Mouse (Mus musculus): ENCODE measurements around the gene Actr8.

Gene Actr8

DNA sequence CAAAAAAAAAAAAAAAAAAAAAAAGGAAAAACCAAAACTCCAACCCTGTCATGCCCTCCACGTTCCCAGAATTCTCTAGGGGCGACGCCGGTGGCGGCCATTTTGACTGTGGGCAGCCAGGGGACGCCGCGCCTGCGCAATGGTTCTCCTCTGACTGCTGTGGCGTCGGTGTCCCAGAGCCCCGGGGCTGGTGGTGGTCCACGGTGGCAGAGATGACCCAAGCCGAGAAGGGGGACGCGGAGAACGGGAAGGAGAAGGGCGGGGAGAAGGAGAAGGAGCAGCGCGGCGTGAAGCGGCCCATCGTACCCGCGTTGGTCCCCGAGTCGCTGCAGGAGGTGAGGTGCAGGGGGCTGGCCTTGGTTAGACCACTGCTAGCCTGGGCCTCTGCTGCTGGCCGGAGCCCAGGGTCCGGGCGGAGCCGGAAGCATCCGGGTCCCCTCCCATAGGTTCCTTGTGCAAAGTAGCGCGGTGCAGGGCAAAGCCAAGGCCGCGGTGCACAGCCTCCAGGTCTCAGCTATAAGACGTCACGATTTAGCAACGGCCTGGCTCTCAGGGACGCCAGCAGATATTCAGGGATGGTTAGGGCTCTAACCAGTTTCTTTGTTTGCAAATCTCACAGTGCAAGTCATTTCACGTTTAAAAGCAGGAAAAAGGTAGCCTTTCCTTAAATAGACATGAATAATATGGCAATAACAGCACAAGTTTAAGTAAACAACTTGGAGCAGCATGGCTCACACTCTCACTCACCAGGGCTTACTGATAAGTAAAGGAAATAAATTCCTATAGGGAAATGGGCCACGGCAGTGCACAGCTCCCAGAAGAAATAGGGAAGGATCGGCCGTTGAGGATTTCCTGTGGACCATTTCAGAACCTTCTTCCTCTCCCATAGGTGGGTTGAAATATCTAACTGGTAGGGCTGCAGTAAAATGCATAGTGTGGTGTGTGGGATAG is at the start of gene Actr8:
Gene Actr8, plus strand, starts transcription at position 84 of the 951 bp plus-strand sequence.
- DNase-seq, result peak; percentile 96

- no peak for DNase-seq
These were observed 49.2 kb upstream of the Actr8 start for GRCm38 (mm10) chr14:29928966-29929365.

GRCm38 (mm10) chr14:29935516-29935915 is 42.6 kb upstream of the Actr8 start:
- DNase-seq, result no peak

DNA sequence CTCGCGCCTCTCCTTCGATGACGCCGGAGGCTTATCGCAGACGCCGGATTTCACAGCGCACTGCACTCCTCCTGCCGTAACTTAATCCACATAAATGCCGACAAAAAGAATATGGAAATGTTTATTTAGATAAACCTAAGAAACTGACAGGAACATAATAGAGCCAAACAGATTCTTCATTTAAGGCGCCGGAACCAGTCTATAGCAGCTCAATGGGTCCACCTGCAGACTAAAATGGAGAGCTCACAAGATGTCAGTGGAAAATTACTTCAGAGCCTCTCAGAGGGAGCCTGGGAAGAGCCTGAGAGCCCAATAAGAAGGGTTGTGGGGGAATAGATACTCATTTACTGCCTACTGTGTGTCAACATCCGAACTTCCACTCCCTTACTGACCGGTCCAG is 40.7 kb upstream of the Actr8 start:
- DNase-seq, result no peak

DNA sequence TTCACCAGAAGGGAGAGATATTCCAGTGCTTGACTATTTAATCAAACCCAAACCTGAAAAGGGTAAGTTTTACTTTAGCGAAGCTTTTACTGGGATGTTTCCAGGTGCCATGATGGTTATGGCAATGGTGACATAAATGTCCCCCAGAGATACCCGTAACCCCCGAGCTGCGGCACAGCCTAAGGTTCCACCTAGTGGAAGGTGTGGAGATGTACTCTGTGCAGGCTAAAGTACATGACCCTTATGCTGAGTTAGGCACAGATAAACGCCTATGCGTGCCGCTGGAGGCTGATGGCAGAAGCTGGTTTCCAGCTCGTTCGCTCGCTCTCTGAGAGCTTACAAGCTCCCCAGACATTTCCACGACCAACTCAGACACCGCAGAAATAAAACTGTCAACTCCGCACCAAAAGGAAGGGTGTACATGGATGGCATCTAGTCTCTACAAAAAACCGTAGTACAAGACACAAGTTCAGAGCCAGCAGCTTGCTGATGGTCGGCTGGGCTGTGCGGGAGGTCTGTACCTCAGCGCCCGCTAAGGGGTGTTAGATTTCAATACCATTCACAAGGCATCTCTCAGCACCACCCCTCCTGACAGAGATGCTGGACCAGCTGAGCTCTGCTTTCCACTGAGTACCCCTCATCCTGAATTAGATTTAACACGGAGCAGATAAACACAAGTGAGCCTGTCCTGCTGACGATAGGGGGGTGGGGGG is 38.4 kb upstream of the Actr8 start:
- no peak for DNase-seq

- no peak for DNase-seq
These were observed 37.8 kb upstream of the Actr8 start for GRCm38 (mm10) chr14:29940313-29940812.

DNA sequence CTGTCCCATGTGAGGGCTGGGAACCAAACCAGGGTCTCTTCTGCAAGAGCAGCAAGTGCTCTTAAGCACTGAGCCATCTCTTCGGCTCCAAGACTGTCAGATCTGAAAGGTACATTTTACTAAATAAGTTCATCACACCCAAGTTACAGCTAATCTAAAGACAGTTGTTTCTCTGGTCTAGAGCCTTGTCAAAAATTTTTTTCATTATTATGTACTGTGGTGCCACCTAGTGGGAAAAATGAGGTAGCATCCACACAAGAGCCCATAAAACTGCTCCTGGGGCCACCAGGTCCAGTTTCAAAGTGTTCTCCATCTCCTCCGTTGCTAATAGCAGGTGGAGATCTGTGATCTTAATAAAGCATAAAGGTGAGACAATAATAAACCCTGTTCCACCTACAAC is 37.3 kb upstream of the Actr8 start:
- peak; percentile 44 for DNase-seq

DNA sequence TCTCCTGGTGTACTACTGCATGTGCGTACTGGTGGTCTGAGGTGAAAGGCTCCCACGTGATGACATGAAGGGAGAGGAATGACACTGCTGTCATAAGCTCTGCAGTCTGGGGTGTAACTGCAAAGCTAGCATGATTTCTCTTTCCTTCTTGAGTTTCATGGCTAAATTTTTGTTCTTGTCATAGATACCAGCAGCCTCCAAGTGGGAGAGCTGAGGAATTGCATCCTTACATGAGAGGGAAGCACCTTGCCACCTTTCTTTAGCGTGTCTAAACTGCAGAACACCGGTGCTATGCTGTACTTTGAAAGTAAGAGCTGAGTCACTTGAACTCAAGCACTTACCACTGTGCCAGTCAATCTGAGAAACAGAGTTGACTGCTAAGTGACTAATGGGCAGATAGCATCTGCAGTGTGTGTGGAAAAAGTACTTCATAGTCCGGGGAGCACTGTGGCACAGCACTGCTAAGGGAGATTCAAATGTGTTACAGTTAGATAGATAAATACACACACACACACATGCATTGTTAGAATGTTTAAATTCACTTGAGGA is 31.3 kb upstream of the Actr8 start:
- DNase-seq, result no peak

DNA sequence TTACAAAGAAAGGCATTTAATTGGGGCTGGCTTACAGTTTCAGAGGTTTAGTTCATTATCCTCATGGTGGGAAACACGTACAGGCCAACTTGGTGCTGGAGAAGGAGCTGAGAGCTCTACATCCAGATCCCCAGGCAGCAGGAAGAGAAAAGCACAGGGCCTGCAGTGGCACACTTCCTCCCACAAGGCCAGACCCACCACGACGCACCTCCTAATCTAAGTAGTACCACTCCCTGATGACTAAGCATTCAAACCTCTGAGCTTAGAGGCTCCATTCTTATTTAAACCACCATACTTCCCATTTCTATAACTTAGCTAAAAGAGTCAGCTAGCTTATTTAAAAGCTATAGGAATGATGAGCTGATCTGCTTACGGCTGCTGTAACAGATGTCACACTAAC is 27.3 kb upstream of the Actr8 start:
- no peak for DNase-seq

- DNase-seq, result no peak
These were observed 20.7 kb upstream of the Actr8 start for GRCm38 (mm10) chr14:29957393-29957792.

DNA sequence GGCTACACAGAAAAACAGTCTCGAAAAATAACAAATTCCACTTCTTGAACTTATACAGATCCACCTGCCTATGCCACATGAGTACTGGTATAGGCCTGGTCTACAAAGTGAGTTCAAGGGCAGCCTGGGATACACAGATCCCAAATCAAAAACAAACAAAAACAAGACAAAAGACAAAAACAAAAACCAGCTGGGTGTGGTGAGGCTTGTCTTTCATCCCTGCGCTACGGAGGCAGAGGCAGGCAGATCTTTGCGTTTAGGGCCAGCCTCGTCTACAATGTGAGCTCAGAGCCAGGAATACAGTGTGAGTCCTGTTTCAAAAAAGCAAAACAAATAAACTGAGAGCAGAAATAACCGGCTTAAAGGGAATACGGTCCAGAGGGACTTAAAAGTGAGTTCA is 10.5 kb upstream of the Actr8 start:
- DNase-seq, result no peak

GRCm38 (mm10) chr14:29968075-29968821 is 9.9 kb upstream of the Actr8 start, which contains the start of gene Selenok:
Gene Selenok, plus strand, starts transcription at chr14:29968308.
- DNase-seq, result peak; percentile 94

GRCm38 (mm10) chr14:29971446-29971845 is 6.7 kb upstream of the Actr8 start:
- DNase-seq, result no peak

GRCm38 (mm10) chr14:29971993-29972392 is 6.1 kb upstream of the Actr8 start:
- DNase-seq, result no peak

GRCm38 (mm10) chr14:29976927-29977326 is 1.2 kb upstream of the Actr8 start:
- no peak for DNase-seq

DNA sequence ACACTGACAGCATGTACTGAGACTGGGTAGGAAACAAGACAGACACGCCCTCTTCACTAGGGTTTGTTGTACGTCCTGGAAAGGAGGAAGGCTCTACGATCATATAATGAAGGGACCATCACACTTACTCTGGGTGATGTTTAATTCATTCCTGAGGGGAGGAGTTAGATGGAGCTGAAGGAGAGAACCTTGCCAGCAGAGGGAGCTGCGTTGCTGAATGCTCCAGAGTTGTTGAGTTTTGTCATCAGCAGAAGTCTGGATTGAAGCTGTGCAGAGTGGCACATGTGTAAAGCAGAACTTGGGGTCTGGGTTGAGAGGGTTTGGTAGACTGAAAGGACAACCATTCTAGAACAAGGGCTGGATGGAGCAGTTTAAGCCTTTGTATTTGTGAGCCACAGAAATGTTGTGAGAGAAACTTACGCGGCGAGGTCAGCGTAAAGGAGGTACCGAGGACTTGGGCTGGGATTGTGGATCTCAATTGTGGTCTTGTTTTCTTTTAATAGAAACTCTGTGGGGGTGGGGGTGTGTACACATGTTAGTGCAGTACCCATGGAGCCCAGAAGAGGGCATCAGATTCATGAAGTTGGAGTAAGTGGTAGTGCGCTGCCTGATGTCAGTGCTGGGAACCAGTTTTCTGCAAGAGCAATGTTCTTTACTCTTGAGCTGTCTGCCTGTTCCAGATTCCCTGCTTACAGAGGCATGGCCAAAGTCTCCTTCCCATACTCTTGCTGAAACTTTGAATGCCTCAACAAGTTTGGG is 2.5 kb downstream of the Actr8 start:
- DNase-seq, result peak; percentile 28

DNA sequence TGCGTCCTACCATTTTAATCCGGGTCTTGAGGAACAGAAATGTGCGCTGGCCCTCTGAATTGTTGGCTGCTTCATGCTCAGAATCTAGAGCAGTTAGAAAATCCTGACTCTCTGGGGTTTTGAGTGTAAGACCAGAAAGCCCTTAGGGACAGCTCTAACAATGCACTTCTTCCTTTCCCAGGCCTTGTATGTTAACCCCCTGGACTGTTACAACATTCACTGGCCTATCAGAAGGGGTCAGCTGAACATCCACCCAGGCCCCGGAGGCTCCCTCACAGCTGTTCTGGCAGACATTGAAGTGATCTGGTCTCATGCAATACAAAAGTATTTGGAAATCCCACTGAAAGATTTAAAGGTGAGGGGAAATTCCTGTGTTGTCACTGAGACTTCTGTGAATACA is 8.0 kb downstream of the Actr8 start:
- DNase-seq, result no peak

GRCm38 (mm10) chr14:29987276-29987675 is 9.1 kb downstream of the Actr8 start:
- DNase-seq, result no peak

GRCm38 (mm10) chr14:29987739-29988138 is 9.6 kb downstream of the Actr8 start:
- DNase-seq, result no peak

- no peak for DNase-seq
These were observed 10.2 kb downstream of the Actr8 start for GRCm38 (mm10) chr14:29988337-29988736.

DNA sequence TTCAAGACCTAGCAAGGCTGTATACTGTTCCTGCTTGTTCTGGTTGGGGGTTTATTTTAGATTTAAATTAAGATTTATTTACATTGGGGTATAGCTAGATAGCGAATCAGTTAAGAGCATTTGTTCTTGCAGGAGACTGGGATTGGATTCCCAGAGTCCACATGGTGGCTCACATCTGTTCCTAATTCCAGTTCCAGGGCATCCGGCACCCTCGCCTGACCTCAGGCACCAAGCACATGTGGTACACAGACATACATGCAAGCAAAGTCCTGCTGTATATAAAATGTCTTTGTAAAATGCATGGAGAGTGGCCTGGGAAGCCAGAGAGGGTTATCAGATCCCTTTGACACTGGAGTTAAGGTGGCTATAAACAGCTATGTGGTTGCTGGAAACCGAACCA is 16.8 kb downstream of the Actr8 start:
- no peak for DNase-seq

Data from lung, postnatal 14 days (tissue).